Mouse (Mus musculus) kidney, postnatal 0 days (tissue): ENCODE data around the gene Gpr35. TPM values are rescaled to one million over a fixed set of nuclear protein-coding genes. Genes with fewer than 3 reads are reported as not detected.

Experiments
- ATAC-seq: fragments of 200-750 bp; cut with Nextera tagmentation; replicated peaks from 2 replicates; pipeline ENCODE4 v1.8.0; 2017; ENCODE audit warnings: low read depth, moderate number of reproducible peaks, moderate TSS enrichment, moderate library complexity; ENCODE audit not compliant: low FRiP score
- DNase-seq: peaks from one replicate; pipeline ENCODE4 v3.0.0-alpha.2; 2016; ENCODE audit warnings: low spot score
- H3K27ac ChIP-seq: fragments of 300-500 bp; sonication (generic); 2 replicates; pipeline ENCODE4 v1.5.1; 2014; ENCODE audit warnings: mild to moderate bottlenecking
- H3K27me3 ChIP-seq: fragments of 300-500 bp; sonication (generic); 2 replicates; pipeline ENCODE4 v1.6.1; 2014; ENCODE audit warnings: low read length, mixed read lengths; ENCODE audit not compliant: insufficient read depth
- H3K36me3 ChIP-seq: fragments of 300-500 bp; sonication (generic); 2 replicates; pipeline ENCODE4 v1.6.1; 2014; ENCODE audit warnings: low read length, mixed read lengths; ENCODE audit not compliant: insufficient read depth
- H3K4me1 ChIP-seq: fragments of 300-500 bp; sonication (generic); replicated peaks from 2 replicates; pipeline ENCODE4 v1.6.1; 2014; ENCODE audit warnings: antibody characterized with exemption, low read length, mixed read lengths; ENCODE audit not compliant: insufficient read depth
- H3K4me2 ChIP-seq: fragments of 300-500 bp; sonication (generic); 2 replicates; pipeline ENCODE4 v1.6.1; 2014; ENCODE audit warnings: mild to moderate bottlenecking, low read length, moderate library complexity, mixed read lengths
- H3K4me3 ChIP-seq: fragments of 300-500 bp; sonication (generic); replicated peaks from 2 replicates; pipeline ENCODE4 v1.5.1; 2014; ENCODE audit warnings: low read depth, low read length
- H3K9ac ChIP-seq: fragments of 300-500 bp; sonication (generic); 2 replicates; pipeline ENCODE4 v1.6.1; 2014; ENCODE audit warnings: low read depth, low read length
- H3K9me3 ChIP-seq: fragments of 300-500 bp; sonication (generic); replicated peaks from 2 replicates; pipeline ENCODE4 v1.6.1; 2016; ENCODE audit warnings: low read length, inconsistent platforms, mixed read lengths
- CTCF ChIP-seq: IDR thresholded peaks from 2 replicates; pipeline ENCODE4 v1.5.1; 2016; ENCODE audit warnings: antibody characterized with exemption, low read depth, mild to moderate bottlenecking, moderate library complexity
- WGBS: fragments of 180-500 bp; shearing (Covaris S2); extraction: QIAGEN DNeasy Blood & Tissue Kit; methylation state at CpG from one replicate; pipeline ENCODE4 v1.1.7; 2014; 5-methylcytosine and 5-hydroxymethylcytosine counted together
- polyA plus RNA-seq: library from polyadenylated mRNA; unstranded; fragments of >200 nt; fragmentation: Nextera tagmentation; extraction: Ambion mirVana; gene quantifications from 2 replicates; pipeline ENCODE4 v1.2.1, GENCODE M21; 2015

Gene Gpr35
- polyA plus RNA-seq, 1 experiment from 2014 or later = 0.42 TPM

DNA sequence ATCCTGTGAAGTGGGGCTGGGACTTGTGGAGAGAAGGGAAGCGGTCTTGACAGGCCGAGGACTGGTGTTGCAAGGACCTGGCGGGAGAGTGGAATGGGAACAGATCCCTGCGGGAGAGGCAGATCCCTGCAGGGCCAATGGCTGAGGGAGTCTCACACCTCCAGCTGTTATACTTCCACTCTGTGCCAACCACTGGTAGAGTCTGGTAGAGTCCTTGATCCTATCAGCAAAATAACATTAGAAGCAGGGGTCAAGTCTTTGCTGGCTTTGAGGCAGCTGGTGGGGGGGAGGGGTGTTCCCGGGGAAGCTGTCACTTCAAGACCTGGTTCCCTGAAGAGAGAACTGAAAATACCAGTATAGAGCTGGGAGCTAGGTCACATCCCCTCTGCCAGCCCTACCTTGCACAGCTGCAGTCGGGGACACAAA is 25.5 kb downstream of the Gpr35 start:
- Histone ChIP-seq H3K4me3 (no peak overlapping the region), H3K27ac (no peak overlapping the region), H3K4me2 (no peak overlapping the region), H3K36me3 (no peaks in the 10 kb centered on the region), H3K9me3 (no peaks in the 10 kb centered on the region), H3K4me1 (0 out of 2 replicates have a peak, but pooled peaks cover 4% of the 10 kb centered on the region), H3K27me3 (no peaks in the 10 kb centered on the region), H3K9ac (no peak overlapping the region)
- no peak for TF ChIP-seq CTCF
- 42% methylated on average over 6 of the region's 6 CpGs for WGBS
- no peak for DNase-seq
- no peak for ATAC-seq

DNA sequence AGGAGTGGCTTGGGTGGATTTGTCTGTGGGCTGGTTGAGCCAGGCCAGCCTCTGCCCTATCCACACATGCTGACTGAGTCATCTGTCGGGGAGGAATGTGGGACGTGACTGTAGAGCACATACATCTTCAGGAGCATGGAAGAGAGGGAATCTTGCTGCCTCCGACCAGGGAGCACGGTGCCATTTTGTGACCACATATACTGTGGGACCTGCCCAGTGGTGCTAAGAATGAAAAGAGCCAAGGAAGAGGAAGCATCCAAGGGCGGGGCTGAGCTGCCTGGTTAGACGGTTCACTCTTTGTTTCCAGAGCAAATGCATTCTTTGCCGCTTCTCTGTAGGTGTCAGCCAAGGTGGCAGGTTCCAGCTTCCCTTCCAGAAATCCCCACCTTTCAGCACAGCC is 28.0 kb downstream of the Gpr35 start:
- Histone ChIP-seq H3K9ac (no peak overlapping the region), H3K4me2 (no peak overlapping the region), H3K4me1 (0 out of 2 replicates have a peak, but pooled peaks cover 4% of the 10 kb centered on the region), H3K36me3 (no peaks in the 10 kb centered on the region), H3K27me3 (no peaks in the 10 kb centered on the region), H3K9me3 (no peaks in the 10 kb centered on the region), H3K27ac (no peak overlapping the region), H3K4me3 (no peak overlapping the region)
- no peak for ATAC-seq
- TF ChIP-seq CTCF = no peak
- WGBS = 36% methylated on average over 7 of the region's 7 CpGs
- DNase-seq = no peak

DNA sequence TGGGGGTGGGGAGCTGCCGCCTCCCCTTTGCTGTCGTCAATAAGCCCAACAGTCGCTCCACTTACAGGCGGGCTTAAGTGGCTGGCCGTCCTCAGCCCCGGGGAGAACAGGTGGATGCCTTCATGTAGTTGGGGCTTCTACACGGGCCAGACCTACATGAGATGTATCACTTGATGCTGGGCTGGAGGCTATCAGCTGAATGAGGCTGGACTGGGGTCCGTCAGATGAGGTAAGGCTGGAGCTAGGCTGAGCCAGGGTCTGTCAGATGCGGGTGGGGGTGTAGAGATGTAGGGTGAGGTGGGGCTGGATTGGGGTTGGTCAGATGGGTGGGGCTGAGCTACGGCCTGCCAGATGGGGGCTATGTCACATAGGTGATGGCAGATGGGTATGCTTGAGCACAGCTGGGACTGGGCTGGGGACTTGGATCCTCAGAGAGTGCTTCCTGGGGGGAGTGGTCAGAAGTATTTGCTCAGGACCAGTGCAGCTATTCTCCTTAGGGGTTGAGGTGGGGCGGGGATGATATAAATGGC is 28.5 kb downstream of the Gpr35 start:
- WGBS = 29% methylated on average over 11 of the region's 11 CpGs
- H3K4me2 ChIP-seq = no peak overlapping the region

DNA sequence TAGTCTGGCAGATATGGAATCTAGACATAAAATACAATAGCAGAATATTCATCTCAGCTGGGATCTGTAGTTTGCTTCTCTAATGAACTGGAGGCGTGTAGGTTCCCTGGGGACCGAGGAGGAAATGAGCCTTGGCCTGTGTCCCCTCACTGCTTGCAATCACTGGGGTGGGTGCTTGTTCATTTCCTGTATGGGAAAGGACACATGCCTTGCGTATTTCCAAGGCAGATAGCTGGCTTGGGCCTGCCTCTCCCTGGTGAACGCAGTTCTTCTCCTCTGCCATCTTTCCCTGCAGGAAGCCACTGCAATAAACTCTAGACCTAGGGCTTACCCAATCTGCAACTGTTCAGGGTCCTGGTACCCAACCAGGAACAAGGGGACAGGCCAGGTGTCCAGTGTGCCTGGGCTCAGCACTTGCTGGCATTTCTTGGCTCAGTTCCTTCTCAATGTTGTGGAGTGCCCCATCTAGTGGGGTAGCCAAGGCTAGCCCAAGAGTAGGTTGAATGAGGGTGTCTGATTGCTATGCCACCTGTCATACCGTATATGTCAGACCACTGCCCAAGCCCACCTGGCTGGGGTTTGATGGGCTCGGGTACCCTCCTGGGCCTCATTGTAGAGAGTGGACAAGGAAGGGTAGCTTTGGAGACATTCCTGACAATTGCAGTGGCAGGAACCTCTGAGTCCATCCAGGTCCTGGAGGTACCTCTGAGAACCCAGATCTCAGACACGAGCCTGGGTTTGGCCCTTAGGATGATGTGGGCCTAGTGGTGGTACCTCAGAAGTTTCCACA is 30.6 kb downstream of the Gpr35 start:
- Histone ChIP-seq H3K9ac (no peak overlapping the region), H3K27me3 (no peaks in the 10 kb centered on the region), H3K27ac (peak overlapping the region; percentile 68; the same call in 1 of the 2 replicates), H3K4me3 (no peak overlapping the region), H3K36me3 (no peaks in the 10 kb centered on the region), H3K4me2 (no peak overlapping the region), H3K9me3 (no peaks in the 10 kb centered on the region), H3K4me1 (0 out of 2 replicates have a peak, but pooled peaks cover 4% of the 10 kb centered on the region)
- 69% methylated on average over 7 of the region's 7 CpGs for WGBS
- no peak for TF ChIP-seq CTCF
- DNase-seq (peak; percentile 77), ATAC-seq (no peak)

More for the DNA sequence above, 28.5 kb downstream of the Gpr35 start:
- Histone ChIP-seq H3K27me3 (no peaks in the 10 kb centered on the region), H3K27ac (no peak overlapping the region), H3K4me3 (no peak overlapping the region), H3K4me1 (0 out of 2 replicates have a peak, but pooled peaks cover 4% of the 10 kb centered on the region), H3K9me3 (no peaks in the 10 kb centered on the region), H3K9ac (no peak overlapping the region), H3K36me3 (no peaks in the 10 kb centered on the region)
- ATAC-seq = peak; percentile 34; the same call in 1 of the 2 replicates
- TF ChIP-seq CTCF = no peak
- peak; percentile 37 for DNase-seq

DNA sequence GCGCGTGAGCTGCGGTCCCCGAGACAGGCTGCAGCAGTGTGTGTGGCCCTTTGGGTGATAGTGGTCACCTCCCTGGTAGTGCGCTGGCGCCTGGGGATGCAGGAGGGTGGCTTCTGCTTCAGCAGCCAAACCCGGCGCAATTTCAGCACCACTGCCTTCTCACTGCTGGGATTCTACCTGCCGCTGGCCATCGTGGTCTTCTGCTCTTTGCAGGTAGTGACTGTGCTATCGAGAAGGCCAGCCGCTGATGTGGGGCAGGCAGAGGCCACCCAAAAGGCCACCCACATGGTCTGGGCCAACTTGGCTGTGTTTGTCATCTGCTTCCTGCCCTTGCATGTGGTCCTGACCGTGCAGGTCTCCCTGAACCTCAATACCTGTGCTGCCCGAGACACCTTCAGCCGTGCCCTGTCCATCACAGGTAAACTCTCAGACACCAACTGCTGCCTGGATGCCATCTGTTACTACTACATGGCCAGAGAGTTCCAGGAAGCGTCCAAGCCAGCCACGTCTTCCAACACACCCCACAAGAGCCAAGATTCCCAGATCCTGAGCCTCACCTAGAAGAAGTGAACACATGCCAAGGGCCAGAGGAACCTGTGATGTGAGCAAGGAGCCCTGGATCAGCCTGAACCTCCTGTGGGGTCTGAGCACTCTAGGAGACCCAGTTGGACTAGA is 32.4 kb downstream of the Gpr35 start:
- H3K27ac ChIP-seq = no peak overlapping the region
- no peak for ATAC-seq
- no peak overlapping the region for H3K4me2 ChIP-seq

DNA sequence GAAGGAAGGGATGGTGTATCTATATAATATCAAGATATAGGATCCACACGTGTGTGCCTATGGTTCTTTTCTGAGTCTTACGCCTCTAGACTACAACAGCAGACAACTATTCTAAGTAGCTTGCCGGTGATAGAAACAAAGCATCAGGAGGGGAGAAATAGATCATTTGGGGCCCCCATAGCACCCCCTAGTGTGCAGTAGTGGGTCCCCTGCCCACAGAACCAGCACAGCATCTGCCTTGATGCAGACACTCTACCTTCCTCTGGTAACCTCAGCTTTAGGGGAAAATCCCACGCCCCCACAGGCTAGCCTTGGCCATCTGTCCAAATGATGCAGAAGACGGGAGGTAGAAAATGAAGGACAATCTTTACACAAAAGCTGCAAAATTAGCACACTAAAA is 34.3 kb downstream of the Gpr35 start:
- whole genome bisulfite sequencing = 81% methylated on average over 5 of the region's 5 CpGs
- DNase-seq (no peak), ATAC-seq (no peak)
- H3K4me1 ChIP-seq = no peaks in the 10 kb centered on the region
- no peaks in the 10 kb centered on the region for H3K27me3 ChIP-seq
- no peak overlapping the region for H3K27ac ChIP-seq
- no peak for TF ChIP-seq CTCF
- no peaks in the 10 kb centered on the region for H3K36me3 ChIP-seq
- no peaks in the 10 kb centered on the region for H3K9me3 ChIP-seq
- no peak overlapping the region for H3K9ac ChIP-seq
- H3K4me2 ChIP-seq = no peak overlapping the region
- H3K4me3 ChIP-seq = no peak overlapping the region

More for the DNA sequence above, 32.4 kb downstream of the Gpr35 start:
- Histone ChIP-seq H3K9ac (no peak overlapping the region), H3K4me1 (0 out of 2 replicates have a peak, but pooled peaks cover 4% of the 10 kb centered on the region), H3K4me3 (no peak overlapping the region), H3K9me3 (no peaks in the 10 kb centered on the region), H3K36me3 (no peaks in the 10 kb centered on the region), H3K27me3 (no peaks in the 10 kb centered on the region)
- no peak for TF ChIP-seq CTCF
- DNase-seq = no peak
- WGBS = 89% methylated on average over 17 of the region's 17 CpGs
